Mouse (Mus musculus) embryo, embryonic 11.5 days (tissue): ENCODE results near the gene Gdpd1.

Experiments used
- DNase-seq: peaks from one replicate; pipeline ENCODE4 v3.0.0-alpha.2; 2012; ENCODE audit warnings: low read depth, low spot score

Gene Gdpd1

GRCm38 (mm10) chr11:86992461-86992988, 81.3 kb downstream of the Gdpd1 start:
- no peak for DNase-seq

GRCm38 (mm10) chr11:86991241-86991640, 82.6 kb downstream of the Gdpd1 start:
- DNase-seq, result no peak

GRCm38 (mm10) chr11:86990309-86990708, 83.6 kb downstream of the Gdpd1 start:
- DNase-seq, result no peak

GRCm38 (mm10) chr11:86984990-86985389, 88.9 kb downstream of the Gdpd1 start:
- no peak for DNase-seq
